Mouse (Mus musculus) cerebellum, adult 2 months (tissue): ENCODE measurements around the gene Mical1. TPM values are rescaled to one million over a fixed set of nuclear protein-coding genes. Genes with fewer than 3 reads are reported as not detected.
A peak's percentile ranks its signal among the peaks of the same experiment; 100 is the strongest.

Experiments
- DNase-seq, 2 experiments: peaks; one replicate each; pipeline ENCODE4 v3.0.0; 2021
- H3K27ac ChIP-seq: fragments of 200-500 bp; 2 replicates; pipeline ENCODE4 v1.5.1; 2012; ENCODE audit warnings: low read length, control low read depth, inconsistent platforms; ENCODE audit not compliant: insufficient read depth
- H3K27me3 ChIP-seq: fragments of 200-500 bp; 2 replicates; pipeline ENCODE4 v1.6.1; 2012; ENCODE audit warnings: inconsistent platforms, mild to moderate bottlenecking, low read length, moderate library complexity; ENCODE audit not compliant: control insufficient read depth, insufficient read depth
- H3K4me1 ChIP-seq: fragments of 200-500 bp; 2 replicates; pipeline ENCODE4 v1.6.1; 2011; ENCODE audit warnings: low read length; ENCODE audit not compliant: control insufficient read depth, insufficient read depth
- H3K4me3 ChIP-seq: fragments of 200-500 bp; replicated peaks from 2 replicates; pipeline ENCODE3; 2011; ENCODE audit warnings: mild to moderate bottlenecking, low read depth, low read length, control low read depth; ENCODE audit not compliant: insufficient read depth
- CTCF ChIP-seq: fragments of 200-500 bp; IDR thresholded peaks from 2 replicates; pipeline ENCODE4 v1.5.1; 2011; ENCODE audit warnings: low read depth, mild to moderate bottlenecking, control low read depth, low read length, moderate library complexity, borderline replicate concordance; ENCODE audit not compliant: insufficient read depth
- POLR2A ChIP-seq: fragments of 200-500 bp; IDR thresholded peaks from 2 replicates; pipeline ENCODE4 v1.6.1; 2011; ENCODE audit warnings: low read length, control low read depth, borderline replicate concordance; ENCODE audit not compliant: insufficient read depth
- WGBS: fragments of 180-500 bp; shearing (Covaris S2); methylation state at CpG from one replicate; pipeline ENCODE4 v1.1.7; 2018; 5-methylcytosine and 5-hydroxymethylcytosine counted together
- polyA plus RNA-seq: library from polyadenylated mRNA; depleted of rRNA; stranded (reverse); fragments of >200 nt; gene quantifications from 2 replicates; pipeline ENCODE4 v1.2.3, GENCODE M21; 2012

Gene Mical1
- polyA plus RNA-seq, 1 experiment, result 11.3 TPM

- TF ChIP-seq CTCF (no peak), POLR2A (no peak)
- no peaks in the 10 kb centered on the region for H3K27me3 ChIP-seq
- H3K4me1 ChIP-seq, result peaks cover 5% of the 10 kb centered on the region
- 97% methylated on average over 9 of the region's 9 CpGs for WGBS
- no peak overlapping the region for H3K4me3 ChIP-seq
- DNase-seq, result peak in 1 of 2 experiments; percentile 23
- no peak overlapping the region for H3K27ac ChIP-seq
These were observed 24.5 kb upstream of the Mical1 start for GRCm38 (mm10) chr10:41451656-41452055.

GRCm38 (mm10) chr10:41452791-41453190, 23.3 kb upstream of the Mical1 start:
- 82% methylated on average over 3 of the region's 3 CpGs for WGBS
- no peak for DNase-seq
- TF ChIP-seq CTCF (no peak), POLR2A (no peak)
- Histone ChIP-seq H3K27me3 (no peaks in the 10 kb centered on the region), H3K4me3 (no peak overlapping the region), H3K27ac (no peak overlapping the region), H3K4me1 (peaks cover 5% of the 10 kb centered on the region)

GRCm38 (mm10) chr10:41459990-41460389, 16.1 kb upstream of the Mical1 start:
- Histone ChIP-seq H3K4me3 (no peak overlapping the region), H3K4me1 (peaks cover 14% of the 10 kb centered on the region), H3K27ac (no peak overlapping the region), H3K27me3 (no peaks in the 10 kb centered on the region)
- 26% methylated on average over 4 of the region's 4 CpGs for WGBS
- DNase-seq, result peak in 1 of 2 experiments; percentile 32
- no peak for TF ChIP-seq CTCF
- TF ChIP-seq POLR2A, result no peak

DNA sequence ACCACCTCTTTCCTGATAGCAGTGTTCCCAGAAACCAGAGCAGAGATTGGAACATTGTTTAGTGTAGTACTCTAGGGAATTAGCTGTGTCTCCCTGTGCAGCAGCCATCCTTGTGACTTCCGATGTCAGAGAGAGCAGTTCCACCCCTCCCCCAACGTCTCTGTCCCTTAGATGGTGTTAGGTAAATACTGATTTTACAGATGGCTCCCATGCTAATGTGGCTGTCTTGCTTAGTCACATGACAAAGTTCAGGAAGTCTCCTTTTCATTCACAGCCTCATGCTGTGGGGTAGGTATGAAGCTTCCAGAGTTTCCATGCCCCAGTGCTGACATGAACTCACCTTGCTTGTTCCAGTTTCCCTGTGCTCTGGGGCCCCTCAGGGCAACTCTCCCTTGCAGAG, 15.6 kb upstream of the Mical1 start:
- H3K27ac ChIP-seq, result no peak overlapping the region
- 25% methylated on average over 2 of the region's 2 CpGs for WGBS
- TF ChIP-seq CTCF, result no peak
- no peak for TF ChIP-seq POLR2A

DNA sequence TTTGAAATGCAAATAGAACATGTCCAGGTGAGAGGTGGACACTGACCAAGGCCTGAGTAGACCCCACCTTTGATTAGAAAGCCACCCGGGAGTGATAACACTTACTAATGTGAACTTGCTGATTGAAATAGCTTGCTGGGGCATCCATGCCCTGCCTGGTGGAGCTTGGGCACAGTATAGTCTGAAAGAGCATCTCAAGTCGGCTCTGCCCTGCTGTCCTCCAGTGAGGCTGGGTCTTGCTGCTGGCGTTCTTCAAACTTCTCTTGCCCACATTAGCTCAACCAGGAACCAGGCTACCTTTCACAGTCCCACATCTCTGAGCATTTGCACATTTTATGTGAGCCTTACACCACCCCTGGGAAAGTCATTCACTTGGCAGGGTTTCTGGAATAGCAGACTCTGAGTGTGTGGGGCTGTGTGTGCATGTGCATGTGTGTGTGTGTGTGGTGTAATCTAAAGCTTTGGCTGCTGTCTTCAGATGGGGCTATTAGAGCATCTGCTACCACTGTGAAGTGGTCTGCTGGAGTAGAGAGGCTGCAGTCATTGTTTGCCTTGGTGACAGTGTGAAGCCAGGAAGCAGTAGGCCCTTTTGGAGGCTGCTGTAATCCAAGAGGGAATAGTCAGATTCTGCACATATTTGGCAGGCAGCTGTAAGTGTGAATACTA, 14.9 kb upstream of the Mical1 start:
- no peak for DNase-seq
- TF ChIP-seq CTCF (no peak), POLR2A (no peak)
- WGBS, result 76% methylated on average over 3 of the region's 3 CpGs
- H3K27ac ChIP-seq, result no peak overlapping the region
- peaks cover 14% of the 10 kb centered on the region; the same call in 1 of the 2 replicates for H3K4me1 ChIP-seq
- no peak overlapping the region for H3K4me3 ChIP-seq
- no peaks in the 10 kb centered on the region for H3K27me3 ChIP-seq

More for the DNA sequence above, 15.6 kb upstream of the Mical1 start:
- Histone ChIP-seq H3K4me1 (peaks cover 14% of the 10 kb centered on the region; the same call in 1 of the 2 replicates), H3K4me3 (no peak overlapping the region), H3K27me3 (no peaks in the 10 kb centered on the region)
- DNase-seq, result no peak

DNA sequence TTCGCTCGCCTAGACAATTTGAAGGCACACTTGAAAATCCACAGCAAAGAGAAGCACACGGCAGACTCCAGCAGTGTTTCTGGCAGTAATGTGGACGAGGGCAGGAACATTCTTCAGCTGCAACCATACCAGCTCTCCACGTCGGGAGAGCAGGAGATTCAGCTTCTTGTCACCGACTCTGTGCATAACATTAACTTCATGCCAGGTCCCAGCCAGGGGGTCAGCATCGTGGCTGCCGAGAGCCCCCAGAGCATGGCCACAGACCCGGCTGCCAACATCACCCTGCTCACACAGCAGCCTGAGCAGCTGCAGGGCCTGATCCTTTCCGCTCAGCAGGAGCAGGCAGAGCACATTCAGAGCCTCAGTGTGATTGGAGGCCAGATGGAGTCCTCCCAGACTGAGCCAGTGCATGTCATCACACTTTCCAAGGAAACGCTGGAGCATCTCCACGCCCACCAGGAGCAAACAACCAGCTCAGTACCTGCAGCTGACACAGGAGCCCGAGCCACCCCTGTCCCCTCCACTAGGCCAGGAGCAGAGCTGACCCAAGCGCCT, 11.6 kb upstream of the Mical1 start:
- no peak overlapping the region for H3K27ac ChIP-seq
- H3K27me3 ChIP-seq, result no peaks in the 10 kb centered on the region
- TF ChIP-seq POLR2A (no peak), CTCF (no peak)
- peaks cover 14% of the 10 kb centered on the region; the same call in 1 of the 2 replicates for H3K4me1 ChIP-seq
- no peak overlapping the region for H3K4me3 ChIP-seq
- 27% methylated on average over 15 of the region's 15 CpGs for WGBS
- DNase-seq, result no peak

DNA sequence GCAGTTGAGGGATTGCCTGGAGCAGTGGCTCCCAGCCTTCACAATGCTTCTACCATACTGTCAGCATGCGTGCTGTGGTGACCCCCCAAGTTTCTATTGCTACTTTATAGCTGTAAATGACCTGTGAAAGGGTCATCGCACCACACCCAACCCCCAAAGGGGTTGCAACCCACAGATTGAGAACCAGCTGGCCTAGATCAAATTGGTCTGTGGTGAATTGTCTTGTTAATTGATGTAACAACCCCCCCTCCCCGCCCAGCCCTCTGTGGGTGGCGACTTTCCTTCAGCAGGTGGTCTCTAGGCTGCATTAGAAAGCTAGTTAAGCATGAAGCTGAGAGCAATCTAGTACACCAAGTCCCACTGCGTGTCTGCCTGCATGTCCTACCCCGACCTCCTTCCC, 8.8 kb upstream of the Mical1 start:
- Histone ChIP-seq H3K4me1 (0 out of 2 replicates have a peak, but pooled peaks cover 2% of the 10 kb centered on the region), H3K27ac (no peak overlapping the region), H3K27me3 (no peaks in the 10 kb centered on the region), H3K4me3 (no peak overlapping the region)
- 51% methylated on average over 6 of the region's 6 CpGs for WGBS
- no peak for DNase-seq
- TF ChIP-seq POLR2A, result no peak

GRCm38 (mm10) chr10:41470693-41471092, 5.4 kb upstream of the Mical1 start:
- no peaks in the 10 kb centered on the region for H3K4me1 ChIP-seq
- no peak for DNase-seq
- no peak overlapping the region for H3K27ac ChIP-seq
- 64% methylated on average over 3 of the region's 3 CpGs for WGBS
- H3K27me3 ChIP-seq, result no peaks in the 10 kb centered on the region
- TF ChIP-seq POLR2A (no peak), CTCF (no peak)
- H3K4me3 ChIP-seq, result no peak overlapping the region
